Mouse (Mus musculus): ENCODE results near the gene Myo1e.

DNA sequence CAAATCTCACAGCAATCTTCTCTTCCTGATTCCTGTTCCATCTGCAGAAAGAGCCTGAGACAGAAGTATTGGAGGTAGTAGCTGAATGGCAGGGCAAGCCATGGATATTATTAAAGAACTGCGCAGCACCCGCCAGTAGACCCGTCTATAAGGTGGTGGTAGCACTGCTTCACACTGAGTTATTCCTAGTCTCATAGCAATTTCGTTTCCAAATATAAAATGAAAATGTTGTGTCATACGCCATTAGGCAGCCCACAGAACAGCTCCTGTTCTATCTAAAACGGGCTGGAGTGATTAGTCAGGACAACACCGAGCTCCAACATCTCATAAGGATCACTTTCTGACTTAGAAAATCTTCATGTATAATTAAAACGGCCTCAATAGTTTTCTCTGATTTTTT, 157.6 kb downstream of the Myo1e start:
- TF ChIP-seq CTCF (IDR thresholded peaks at IDR 0.05; ENCODE audit: control insufficient read depth, insufficient read depth, low read length) (no peak), POLR2A (IDR thresholded peaks at IDR 0.05; ENCODE audit: borderline replicate concordance, control insufficient read depth, low read depth, low read length) (no peak)
